Mouse (Mus musculus) E14TG2a.4 (cell line): ENCODE results near the gene Gars.

Source experiments
- CTCF ChIP-seq: conservative IDR thresholded peaks from 2 replicates; pipeline ENCODE4 v1.5.1; 2014; ENCODE audit warnings: low read length
- NANOG ChIP-seq: IDR thresholded peaks from 2 replicates; pipeline ENCODE4 v1.6.1; 2014; ENCODE audit warnings: borderline replicate concordance, low read length, mixed read lengths
- POU5F1 ChIP-seq: IDR thresholded peaks from 2 replicates; pipeline ENCODE4 v1.6.1; 2014; ENCODE audit warnings: low read length, borderline replicate concordance

- TF ChIP-seq POU5F1 (no peak), CTCF (no peak), NANOG (no peak)
These were observed 2.2 kb downstream of the Gars start for GRCm38 (mm10) chr6:55040031-55040430.
